7 mouse cellular contexts compared by ENCODE assay signal in the genomic region with DNA sequence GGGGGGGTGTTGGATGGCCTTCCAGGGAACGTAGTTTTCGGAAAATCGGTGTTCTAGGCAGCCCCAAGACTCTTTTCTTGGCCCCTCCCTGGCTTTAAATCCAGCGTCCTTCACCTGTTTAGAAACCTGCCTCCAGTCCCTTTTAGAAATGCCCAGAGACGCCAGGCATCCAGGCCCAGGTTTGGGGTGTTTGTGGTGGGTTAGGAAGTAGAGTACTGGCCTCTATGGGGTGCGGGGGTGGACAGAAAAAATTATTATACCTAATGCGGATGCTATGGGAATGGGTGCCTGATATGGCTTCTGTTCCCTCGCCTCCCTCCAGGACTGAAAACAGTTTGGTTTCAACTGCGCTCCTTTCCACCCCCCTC. TPM values are rescaled to one million over a fixed set of nuclear protein-coding genes. Genes with fewer than 3 reads are reported as not detected.
DNase-seq lines count a peak whose midpoint lies in the region; ATAC-seq lines count a peak whose summit lies in the region.

No protein-coding gene starts in this region.

- no peaks in the 10 kb centered on the region for H3K36me3 ChIP-seq in lung, embryonic 16.5 days (ENCODE audit: control insufficient read depth, insufficient read depth, low read length)
- H3K36me3 ChIP-seq in forebrain, embryonic 15.5 days, result no peaks in the 10 kb centered on the region
- H3K36me3 ChIP-seq in limb, embryonic 13.5 days, result no peaks in the 10 kb centered on the region
- H3K36me3 ChIP-seq in stomach, embryonic 14.5 days (ENCODE audit: control insufficient read depth, insufficient read depth, low read length), result no peaks in the 10 kb centered on the region

- peak overlapping the region; percentile 73 for H3K4me3 ChIP-seq in lung, embryonic 16.5 days (ENCODE audit: low read length)
- H3K4me3 ChIP-seq in forebrain, embryonic 15.5 days, result peak overlapping the region; percentile 81
- H3K4me3 ChIP-seq in limb, embryonic 13.5 days, result peak overlapping the region; percentile 78
- peak overlapping the region; percentile 55 for H3K4me3 ChIP-seq in stomach, embryonic 14.5 days (ENCODE audit: low read depth, low read length)

- WGBS in lung, embryonic 16.5 days, result 3% methylated on average over 9 of the region's 9 CpGs
- WGBS in forebrain, embryonic 15.5 days, result under 1% methylated on average over 9 of the region's 9 CpGs
- 1% methylated on average over 9 of the region's 9 CpGs for WGBS in limb, embryonic 13.5 days
- 3% methylated on average over 9 of the region's 9 CpGs for WGBS in stomach, embryonic 14.5 days

- DNase-seq in lung, adult 18-20 months, result no peak
- no peak for DNase-seq in frontal cortex, postnatal 10 days (ENCODE audit: low spot score in 2 of 2)
- DNase-seq in ovary, postnatal 14 days (ENCODE audit: low spot score), result no peak

- H3K4me1 ChIP-seq in lung, embryonic 16.5 days (replicated peaks; ENCODE audit: control insufficient read depth, insufficient read depth, low read length), result peaks cover 21% of the 10 kb centered on the region
- H3K4me1 ChIP-seq in forebrain, embryonic 15.5 days, result peaks cover 46% of the 10 kb centered on the region
- peaks cover 43% of the 10 kb centered on the region for H3K4me1 ChIP-seq in limb, embryonic 13.5 days
- H3K4me1 ChIP-seq in stomach, embryonic 14.5 days (ENCODE audit: control insufficient read depth, insufficient read depth, low read length), result peaks cover 22% of the 10 kb centered on the region

- H3K9me3 ChIP-seq in lung, embryonic 16.5 days (ENCODE audit: control insufficient read depth, low read length), result no peaks in the 10 kb centered on the region
- no peaks in the 10 kb centered on the region for H3K9me3 ChIP-seq in forebrain, embryonic 15.5 days
- H3K9me3 ChIP-seq in limb, embryonic 13.5 days, result no peaks in the 10 kb centered on the region
- no peaks in the 10 kb centered on the region for H3K9me3 ChIP-seq in stomach, embryonic 14.5 days (ENCODE audit: control insufficient read depth, low read depth, low read length)

- H3K27me3 ChIP-seq in lung, embryonic 16.5 days (ENCODE audit: control insufficient read depth, insufficient read depth, low read depth, low read length), result peaks cover 8% of the 10 kb centered on the region; the same call in 1 of the 2 replicates
- no peaks in the 10 kb centered on the region for H3K27me3 ChIP-seq in forebrain, embryonic 15.5 days
- H3K27me3 ChIP-seq in limb, embryonic 13.5 days, result peaks cover 17% of the 10 kb centered on the region
- no peaks in the 10 kb centered on the region for H3K27me3 ChIP-seq in stomach, embryonic 14.5 days (ENCODE audit: control insufficient read depth, insufficient read depth, low read length)

- no peak for ATAC-seq in lung, embryonic 16.5 days (ENCODE audit: low read depth)
- no peak for ATAC-seq in forebrain, embryonic 15.5 days (replicated peaks)
- no peak for ATAC-seq in limb, embryonic 13.5 days (ENCODE audit: low FRiP score, low read depth)
- ATAC-seq in stomach, embryonic 14.5 days (ENCODE audit: insufficient number of reproducible peaks, insufficient read depth, low FRiP score, low read depth), result no peak

- H3K9ac ChIP-seq in lung, embryonic 16.5 days (ENCODE audit: low read length), result peak overlapping the region; percentile 80
- H3K9ac ChIP-seq in forebrain, embryonic 15.5 days (replicated peaks), result peak overlapping the region; percentile 97
- peak overlapping the region; percentile 91 for H3K9ac ChIP-seq in limb, embryonic 13.5 days
- peak overlapping the region; percentile 48; the same call in 1 of the 2 replicates for H3K9ac ChIP-seq in stomach, embryonic 14.5 days (replicated peaks; ENCODE audit: low read depth, low read length)

- no peak overlapping the region for H3K27ac ChIP-seq in lung, embryonic 16.5 days (ENCODE audit: low read length)
- peak overlapping the region; percentile 98 for H3K27ac ChIP-seq in forebrain, embryonic 15.5 days (replicated peaks)
- H3K27ac ChIP-seq in limb, embryonic 13.5 days, result peak overlapping the region; percentile 69
- H3K27ac ChIP-seq in stomach, embryonic 14.5 days (ENCODE audit: low read length), result no peak overlapping the region

- peak overlapping the region; percentile 98 for H3K4me2 ChIP-seq in lung, embryonic 16.5 days (ENCODE audit: low read depth, low read length)
- peak overlapping the region; percentile 95 for H3K4me2 ChIP-seq in forebrain, embryonic 15.5 days (replicated peaks)
- H3K4me2 ChIP-seq in limb, embryonic 13.5 days (replicated peaks), result peak overlapping the region; percentile 90
- peak overlapping the region; percentile 97 for H3K4me2 ChIP-seq in stomach, embryonic 14.5 days (replicated peaks; ENCODE audit: low read depth, low read length)

RNA-seq across cellular contexts. Expression of a gene that starts 41.2 kb away (rescaled TPM):
- 17.7 and 18.5 TPM in 2 replicates for polyA plus RNA-seq in lung, embryonic 16.5 days (2015; fragmentation: Nextera tagmentation; extraction: Ambion mirVana)
- 103 and 117 TPM in 2 replicates for polyA plus RNA-seq in forebrain, embryonic 15.5 days (2015; fragmentation: Nextera tagmentation; extraction: Ambion mirVana)
- polyA plus RNA-seq in limb, embryonic 13.5 days (2015; fragmentation: Nextera tagmentation; extraction: Ambion mirVana), result 44.4 and 49.9 TPM in 2 replicates
- 28.8 and 33.3 TPM in 2 replicates for polyA plus RNA-seq in stomach, embryonic 14.5 days (2014; fragmentation: Nextera tagmentation; extraction: Ambion mirVana)

Comparison
In these comparisons a context has a peak if more than half of its experiments do, and no peak if none do; other contexts are left out.
1. H3K27ac ChIP-seq: peak in forebrain, embryonic 15.5 days (single experiment) and limb, embryonic 13.5 days (single experiment); none in lung, embryonic 16.5 days (single experiment) and stomach, embryonic 14.5 days (single experiment).
2. Peak in every context shown above with its lines, with median percentiles within 50 percentile points of each other: H3K4me2 ChIP-seq, H3K4me3 ChIP-seq and H3K9ac ChIP-seq.